In the genomic region with DNA sequence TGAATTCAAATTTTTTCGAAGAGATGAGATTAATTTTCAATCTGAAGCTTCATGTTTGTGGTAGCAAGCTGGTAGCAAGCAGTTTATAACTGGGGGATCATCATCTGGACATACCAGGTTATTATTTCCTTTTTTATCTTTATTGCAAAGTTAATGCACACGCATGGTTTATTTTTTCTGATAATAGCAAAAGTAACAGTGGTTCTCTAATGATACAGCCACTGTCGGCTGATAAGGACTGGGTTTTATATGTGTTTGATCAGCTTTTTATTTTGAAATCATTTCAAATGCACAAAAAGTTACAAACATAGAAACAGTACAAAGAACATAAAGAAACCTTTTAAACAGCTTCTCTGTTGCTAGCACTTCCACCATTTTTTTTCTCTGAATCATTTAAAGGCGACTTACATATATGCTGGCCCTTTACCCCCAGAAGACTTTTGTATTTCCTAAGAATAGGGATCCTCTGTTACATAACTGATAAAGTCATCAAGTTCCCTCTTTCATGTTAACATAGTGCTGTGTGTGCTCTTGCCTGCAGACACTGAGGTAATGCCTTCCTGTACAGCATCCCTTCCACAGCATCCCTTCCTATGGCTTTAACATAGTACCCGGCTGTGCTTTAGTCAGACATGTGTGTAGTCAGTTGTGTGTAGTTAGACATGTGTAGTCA, we compare ENCODE assay signal across 25 mouse cellular contexts.
DNase-seq lines count a peak whose midpoint lies in the region; ATAC-seq and TF ChIP-seq lines count a peak whose summit lies in the region.
"Had no signal": no experiment of that assay in that cellular context is flagged by ENCODE, and none has a peak within 500 bp of the region (broad histone marks: within the 10 kb centered on the region; RNA-seq: fewer than 3 reads in every experiment).

No protein-coding gene starts in this region.

- 75% methylated on average over 5 of the region's 5 CpGs for WGBS in heart, adult 2 months
- WGBS in neural tube, embryonic 13.5 days: 84% methylated on average over 5 of the region's 5 CpGs

- H3K9ac ChIP-seq in heart, adult 2 months (ENCODE audit: low read depth, low read length): no peak overlapping the region
- H3K9ac ChIP-seq in neural tube, embryonic 13.5 days: no peak overlapping the region
- H3K9ac ChIP-seq: forebrain, embryonic 13.5 days; hindbrain, embryonic 15.5 days had no signal

- TF ChIP-seq EP300 in heart, adult 2 months (IDR thresholded peaks at IDR 0.05; ENCODE audit: insufficient read depth, low read depth, low read length): no peak

- no peak for ATAC-seq in neural tube, embryonic 13.5 days (ENCODE audit: low read depth)
- ATAC-seq in megakaryocyte, adult 5-6 weeks (ENCODE audit: poor library complexity, severe bottlenecking): peak; percentile 45
- ATAC-seq: activated CD4-positive, CD25-positive, alpha-beta regulatory T cell, adult 4 months; forebrain, embryonic 13.5 days; forebrain, embryonic 16.5 days had no signal

- intact Hi-C loops in heart, adult 2 months (cut with DNase I): no loop called here

- no peak overlapping the region for H3K27ac ChIP-seq in heart, adult 2 months
- 0 out of 2 replicates have a peak overlapping the region, but pooled peaks have one; percentile 13 for H3K27ac ChIP-seq in neural tube, embryonic 13.5 days (replicated peaks)
- H3K27ac ChIP-seq: forebrain, embryonic 10.5 days; forebrain, embryonic 13.5 days; gastrocnemius, adult 2 months; hindbrain, embryonic 15.5 days had no signal

- peaks cover 1% of the 10 kb centered on the region for H3K4me1 ChIP-seq in heart, adult 2 months (ENCODE audit: control insufficient read depth, insufficient read depth, low read length)
- no peaks in the 10 kb centered on the region for H3K4me1 ChIP-seq in neural tube, embryonic 13.5 days (replicated peaks)
- H3K4me1 ChIP-seq: forebrain, embryonic 10.5 days; forebrain, embryonic 13.5 days; hindbrain, embryonic 15.5 days had no signal

- no peak overlapping the region for H3K4me3 ChIP-seq in heart, adult 2 months
- H3K4me3 ChIP-seq in neural tube, embryonic 13.5 days: no peak overlapping the region
- H3K4me3 ChIP-seq: forebrain, embryonic 10.5 days; forebrain, embryonic 13.5 days; gastrocnemius, adult 2 months; hindbrain, embryonic 15.5 days had no signal

- H3K27me3 ChIP-seq in heart, adult 2 months (ENCODE audit: control insufficient read depth, insufficient read depth, low read length): no peaks in the 10 kb centered on the region
- no peaks in the 10 kb centered on the region for H3K27me3 ChIP-seq in neural tube, embryonic 13.5 days
- H3K27me3 ChIP-seq: CH12.LX; forebrain, embryonic 13.5 days; hindbrain, embryonic 15.5 days had no signal

- DNase-seq in heart, adult 11 months: peak; percentile 44
- DNase-seq in heart, adult 2 months: no peak
- DNase-seq in neural tube, embryonic 10.5 days (ENCODE audit: extremely low spot score, low spot score): no peak
- no peak for DNase-seq in natural killer cell, adult 2 months (ENCODE audit: low spot score in 2 of 2)
- DNase-seq in kidney, postnatal 4 days: no peak
- DNase-seq in yolk sac, embryonic 10.5 days (ENCODE audit: low spot score): no peak
- DNase-seq: adrenal gland, adult 8-10 months; adrenal gland, postnatal 25 days; B cell, adult 2 months; cerebellum, adult 11-12 months; cerebellum, adult 8-10 months; cerebellum, postnatal 10 days; cerebellum, postnatal 36 days; gastrocnemius, adult 2 months; gastrocnemius, postnatal 14 days had no signal

- peaks cover 3% of the 10 kb centered on the region for H3K36me3 ChIP-seq in heart, adult 2 months (ENCODE audit: control insufficient read depth, insufficient read depth, low read length)
- H3K36me3 ChIP-seq in neural tube, embryonic 13.5 days: peaks cover 43% of the 10 kb centered on the region

- no peaks in the 10 kb centered on the region for H3K9me3 ChIP-seq in neural tube, embryonic 13.5 days
- H3K9me3 ChIP-seq: forebrain, embryonic 10.5 days; forebrain, embryonic 13.5 days; G1E; hindbrain, embryonic 15.5 days had no signal

- TF ChIP-seq POLR2A in heart, adult 2 months (IDR thresholded peaks at IDR 0.05; ENCODE audit: insufficient read depth, low read depth, low read length): no peak

- TF ChIP-seq CTCF in heart, adult 2 months (IDR thresholded peaks at IDR 0.05): no peak

- H3K79me2 ChIP-seq in heart, adult 2 months (replicated peaks; ENCODE audit: control insufficient read depth, insufficient read depth, low read length): no peaks in the 10 kb centered on the region

- H3K4me2 ChIP-seq in neural tube, embryonic 13.5 days: no peak overlapping the region
- H3K4me2 ChIP-seq: forebrain, embryonic 13.5 days; heart, embryonic 11.5 days; hindbrain, embryonic 15.5 days had no signal
